Mouse (Mus musculus): ENCODE results near the gene Col23a1.

Gene Col23a1

DNA sequence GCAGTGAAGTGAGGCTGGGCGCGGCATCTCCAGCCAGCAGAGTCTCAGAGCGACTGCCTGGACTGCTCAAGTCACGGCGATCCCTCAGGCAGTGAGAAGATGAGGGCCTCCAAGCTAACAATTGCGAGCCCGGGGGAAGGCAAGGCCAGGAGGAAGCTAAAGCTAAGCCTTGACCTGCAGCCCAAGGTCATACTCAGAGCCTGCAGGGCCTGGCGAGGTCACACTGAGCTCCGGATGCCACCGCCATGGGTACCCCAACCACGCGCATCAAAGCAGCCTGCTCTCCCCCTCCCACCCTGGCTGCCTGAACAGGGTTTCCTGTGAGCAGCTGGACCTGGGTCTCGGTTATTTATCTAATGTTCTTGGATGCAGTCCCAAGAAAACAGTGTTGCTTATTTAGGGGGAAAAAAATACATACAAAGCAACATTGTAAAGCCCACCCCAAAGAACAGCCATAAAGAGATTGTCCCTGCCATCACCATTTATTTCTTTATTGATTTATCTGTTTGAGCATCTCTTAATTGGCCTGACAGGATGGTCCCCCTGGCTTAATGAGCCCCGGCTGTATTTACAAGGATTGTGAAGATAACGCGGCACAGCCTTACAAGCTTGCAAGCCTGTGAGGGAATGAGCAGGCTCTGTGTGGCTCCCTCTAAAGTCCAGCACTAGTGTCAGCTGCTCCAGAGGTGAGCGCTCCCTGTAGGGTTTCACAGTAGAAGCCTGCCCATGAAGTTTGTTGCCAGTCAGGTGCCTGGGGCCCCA is 180.8 kb downstream of the Col23a1 start:
- no peak for DNase-seq (ENCODE audit: extremely low spot score, low read depth, low spot score)

DNA sequence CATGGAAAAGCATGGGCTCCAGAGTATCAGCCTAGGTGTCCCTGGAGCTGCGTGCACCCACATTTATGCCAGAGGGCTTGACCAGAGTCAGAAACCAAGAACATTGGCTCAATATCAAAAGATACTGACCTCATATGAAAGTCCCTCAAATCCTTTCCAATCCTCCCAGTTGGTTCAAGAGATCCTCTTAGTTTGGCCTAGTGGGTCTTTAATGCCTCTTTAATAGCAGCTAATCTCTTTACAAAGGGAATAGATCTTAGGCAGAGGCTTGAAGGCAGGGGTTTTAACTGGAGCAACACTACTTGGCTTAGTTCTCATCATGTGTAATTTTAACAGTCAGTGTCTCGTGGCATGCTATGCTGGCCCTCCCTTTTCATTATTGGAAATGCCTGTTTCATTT is 184.0 kb downstream of the Col23a1 start:
- DNase-seq (ENCODE audit: extremely low spot score, low read depth, low spot score): no peak

DNA sequence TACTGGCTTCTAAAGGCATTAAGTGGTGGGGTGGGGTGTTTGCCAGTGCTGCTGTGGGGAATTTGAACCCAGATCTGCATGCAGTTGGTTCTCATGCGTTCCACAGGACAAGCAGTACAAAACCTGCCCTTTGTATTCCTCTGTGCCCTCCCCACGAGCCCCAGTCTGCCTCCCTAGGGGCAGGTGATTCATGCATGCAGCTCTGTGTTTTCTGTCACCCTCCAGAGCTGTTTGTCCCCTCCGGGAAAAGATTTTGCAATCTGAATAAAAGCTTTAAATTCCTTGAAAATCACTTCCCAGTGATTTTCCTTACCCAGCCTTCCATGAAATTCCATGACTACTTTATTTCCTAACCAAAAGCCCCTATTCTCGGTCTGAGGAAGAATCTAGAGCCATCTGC is 186.8 kb downstream of the Col23a1 start:
- no peak for DNase-seq (ENCODE audit: extremely low spot score, low read depth, low spot score)

DNA sequence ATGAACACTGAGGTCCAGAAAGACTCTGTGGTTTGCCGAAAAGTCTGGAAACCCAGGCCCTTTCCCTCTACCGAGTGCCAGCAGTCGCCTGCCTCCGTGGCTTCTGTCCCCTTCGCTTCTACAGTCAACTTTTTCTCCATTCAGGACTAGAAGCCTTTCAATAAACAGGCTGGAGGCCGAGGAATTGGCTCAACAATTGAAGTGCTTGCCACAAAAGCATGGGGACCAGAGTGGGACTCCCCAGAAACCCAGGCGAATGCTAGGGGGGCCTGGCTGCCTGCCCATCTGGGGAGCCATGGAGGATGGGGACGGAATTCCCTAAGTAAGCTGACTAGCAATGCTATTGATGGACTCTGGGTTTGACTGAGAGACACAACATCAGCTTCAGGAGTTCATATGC is 187.9 kb downstream of the Col23a1 start:
- no peak for DNase-seq (ENCODE audit: extremely low spot score, low read depth, low spot score)

DNA sequence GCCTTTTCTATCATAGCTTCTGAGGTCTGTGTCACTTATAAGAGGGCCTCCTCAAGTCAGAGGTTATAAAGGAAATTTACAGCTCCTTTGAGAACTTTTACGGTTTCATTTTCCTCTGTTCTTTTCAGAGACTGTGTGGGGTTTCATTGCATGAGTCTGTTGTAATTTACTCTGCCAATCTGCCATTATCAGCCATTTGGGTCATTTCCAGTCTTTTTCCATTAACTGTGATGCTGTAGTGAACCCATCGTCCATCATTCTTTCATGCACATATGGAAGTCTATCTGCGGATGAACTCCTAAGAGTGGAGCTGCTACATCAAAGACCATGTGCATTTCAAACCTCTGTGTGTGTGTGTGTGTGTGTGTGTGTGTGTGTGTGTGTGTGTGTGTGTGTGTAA is 192.5 kb downstream of the Col23a1 start:
- DNase-seq (ENCODE audit: extremely low spot score, low read depth, low spot score): no peak

DNA sequence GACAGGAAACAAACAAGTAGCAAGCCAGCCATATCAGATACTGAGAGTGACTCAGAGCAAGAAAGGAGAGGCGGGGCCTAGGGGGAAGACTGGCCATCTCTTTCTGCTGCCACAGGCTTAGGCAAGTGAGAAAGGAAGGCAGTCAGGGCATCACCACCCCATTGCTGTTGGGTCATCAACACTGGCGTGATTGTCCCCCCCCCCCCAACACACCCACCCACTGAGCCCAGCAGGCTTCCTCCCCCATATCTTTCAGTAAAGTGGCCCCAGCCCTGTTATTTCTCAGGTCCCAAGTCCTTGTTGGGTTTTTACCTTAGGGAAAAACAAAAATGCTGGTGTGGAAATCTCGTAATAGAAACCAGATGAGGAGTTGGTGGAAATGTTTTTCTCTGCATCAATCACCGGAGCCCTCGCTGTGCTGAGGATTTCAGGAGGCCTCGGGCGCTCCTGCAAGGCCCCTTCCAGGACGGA is 195.4 kb downstream of the Col23a1 start:
- no peak for DNase-seq (ENCODE audit: extremely low spot score, low read depth, low spot score)

DNA sequence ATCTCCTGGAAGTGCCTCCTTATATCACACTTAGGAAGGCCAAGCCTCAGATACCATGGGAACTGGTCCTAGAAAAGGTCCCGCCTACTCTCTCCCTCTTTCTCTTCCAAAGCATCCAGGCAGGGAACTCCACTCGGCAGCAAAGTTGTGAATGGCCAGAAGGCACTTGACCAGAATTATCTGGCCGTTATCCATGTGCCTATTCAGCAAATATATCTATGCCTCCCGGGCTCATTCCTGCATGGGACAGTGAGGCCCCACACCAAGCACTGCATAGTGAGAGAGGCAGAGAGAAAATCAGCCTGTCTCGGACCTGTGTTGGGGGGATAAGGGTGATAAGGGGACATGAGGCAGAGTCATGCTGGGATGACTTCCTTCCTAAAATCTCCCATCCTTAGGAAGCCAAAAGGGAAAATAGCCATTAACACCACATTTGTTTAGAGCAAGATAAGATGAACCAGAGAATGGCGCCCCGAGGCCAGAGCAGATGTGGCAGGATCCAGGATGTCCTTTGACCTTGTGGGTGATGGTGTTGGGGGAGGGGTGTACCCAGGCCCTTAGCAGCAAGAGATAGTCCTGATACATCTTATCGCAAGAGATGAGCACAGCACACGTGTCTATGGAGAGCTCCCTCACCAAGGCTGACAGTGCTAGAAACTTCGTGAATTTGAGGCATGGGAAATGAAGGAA is 196.2 kb downstream of the Col23a1 start:
- no peak for DNase-seq (ENCODE audit: extremely low spot score, low read depth, low spot score)

DNA sequence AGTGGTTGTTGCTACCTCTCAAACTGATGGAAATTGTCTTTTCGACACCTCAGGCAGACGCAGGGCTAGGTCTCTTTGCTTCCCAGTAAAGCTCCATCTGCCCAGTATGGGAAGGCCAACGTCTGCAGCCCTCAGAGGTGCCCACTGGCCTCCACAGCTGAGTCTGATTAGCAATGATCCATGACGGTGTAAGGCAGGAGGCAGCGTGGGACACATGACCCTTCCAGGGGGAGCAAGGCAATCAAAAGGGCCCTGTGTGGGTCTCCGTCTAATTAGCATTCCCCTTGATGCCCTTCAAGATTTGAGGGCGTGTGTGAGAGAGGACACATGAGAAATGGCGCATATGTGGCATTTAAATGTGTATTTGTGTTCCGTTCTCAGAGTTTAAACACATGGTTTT is 199.1 kb downstream of the Col23a1 start:
- no peak for DNase-seq (ENCODE audit: extremely low spot score, low read depth, low spot score)

DNA sequence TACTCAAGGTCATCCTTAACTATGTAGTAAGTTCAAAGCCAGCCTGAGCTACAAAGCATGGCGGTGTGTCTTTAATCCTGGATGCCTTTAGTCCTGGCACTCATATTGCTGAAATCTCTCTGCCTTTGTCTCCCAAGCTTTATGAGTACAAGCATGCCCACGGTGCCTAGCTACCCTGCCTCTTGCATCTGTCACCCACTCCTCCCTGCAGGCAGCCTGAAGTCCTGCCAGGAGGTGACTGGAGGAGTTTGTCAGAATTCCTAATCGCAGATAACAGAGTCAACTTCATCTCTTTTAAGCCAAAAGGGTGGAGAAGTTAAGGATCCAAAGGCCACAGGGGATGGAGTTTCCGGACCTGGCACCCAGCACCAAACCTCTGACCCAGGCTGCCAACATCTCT is 203.7 kb downstream of the Col23a1 start:
- DNase-seq (ENCODE audit: extremely low spot score, low read depth, low spot score): no peak

DNA sequence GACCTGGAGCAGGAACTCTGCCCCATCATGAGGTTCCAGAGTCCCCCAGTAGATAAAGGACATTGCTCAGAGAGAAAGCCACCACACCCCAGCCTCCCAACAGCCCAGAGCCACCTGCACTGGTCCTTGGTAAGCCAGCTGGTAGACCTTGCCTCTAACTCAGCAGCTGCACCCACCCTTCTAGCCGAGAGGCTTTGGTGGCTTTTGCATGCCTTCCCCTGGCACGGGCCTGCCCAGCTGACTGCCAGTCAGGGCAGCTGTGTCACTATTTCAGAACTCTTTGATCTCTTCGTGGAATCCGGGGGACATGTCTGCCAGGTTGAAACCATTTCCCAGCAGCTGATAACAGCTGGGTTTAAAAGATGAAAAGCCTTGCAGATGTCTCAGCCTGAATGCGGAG is 204.5 kb downstream of the Col23a1 start:
- DNase-seq (ENCODE audit: extremely low spot score, low read depth, low spot score): no peak

DNA sequence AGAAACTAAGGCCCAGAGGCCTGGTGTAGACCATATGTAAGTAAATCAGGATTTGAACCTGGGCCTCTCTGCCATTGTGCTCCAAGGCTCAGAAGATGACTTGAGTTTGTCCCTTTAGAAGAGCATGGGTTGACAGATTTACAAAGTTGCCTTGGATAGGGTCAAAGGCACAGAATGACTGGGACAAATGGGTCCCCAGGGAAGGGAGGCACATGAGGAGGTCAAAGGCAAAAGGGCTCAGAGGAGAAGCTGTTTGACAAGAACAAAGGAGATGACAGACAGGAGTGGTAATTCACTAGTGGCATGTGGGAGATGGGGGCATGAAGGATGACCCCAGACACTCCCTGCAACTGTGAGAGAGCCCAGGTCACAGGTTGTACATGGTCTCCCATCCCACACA is 210.1 kb downstream of the Col23a1 start:
- DNase-seq (ENCODE audit: extremely low spot score, low read depth, low spot score): no peak

DNA sequence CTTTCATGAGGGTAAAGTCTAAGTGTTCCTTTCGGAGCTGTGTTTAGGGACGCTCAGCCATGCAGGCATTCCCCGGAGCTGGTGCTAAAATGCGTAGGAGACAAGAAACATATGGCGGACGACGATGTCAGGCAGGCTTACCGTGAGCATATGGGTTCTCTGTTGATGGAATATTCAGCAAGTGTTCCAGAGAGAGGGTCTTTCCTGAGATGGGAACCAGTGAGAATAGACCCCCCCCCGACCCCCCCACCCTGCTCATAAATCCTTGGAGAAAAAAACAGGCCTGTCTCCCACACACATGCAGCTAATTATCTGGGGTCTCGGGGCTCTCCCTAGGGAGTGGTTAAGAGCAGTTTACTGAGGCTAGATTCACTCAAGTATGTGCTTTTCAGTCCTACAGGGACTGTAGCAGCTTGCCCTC is 212.7 kb downstream of the Col23a1 start:
- DNase-seq (ENCODE audit: extremely low spot score, low read depth, low spot score): no peak

DNA sequence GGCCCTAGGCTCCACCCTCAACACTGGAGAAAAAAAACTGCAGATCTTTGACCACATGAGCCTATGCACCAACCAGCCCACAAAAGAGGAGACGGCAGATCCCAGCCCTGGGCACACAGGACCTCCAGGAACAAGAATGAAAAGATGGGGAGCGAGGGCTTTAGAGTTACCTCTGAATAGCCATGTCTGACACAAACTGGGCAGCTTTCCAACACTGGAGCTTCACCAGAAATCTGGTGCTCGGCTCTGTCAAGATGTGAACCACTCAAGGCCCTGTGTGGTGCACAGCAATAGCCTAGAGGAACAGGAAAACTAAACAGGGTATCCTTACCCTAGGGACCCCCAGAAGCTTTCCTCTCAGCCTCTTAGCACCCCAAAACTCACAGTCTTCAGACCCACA is 215.2 kb downstream of the Col23a1 start:
- DNase-seq (ENCODE audit: extremely low spot score, low read depth, low spot score): no peak

DNA sequence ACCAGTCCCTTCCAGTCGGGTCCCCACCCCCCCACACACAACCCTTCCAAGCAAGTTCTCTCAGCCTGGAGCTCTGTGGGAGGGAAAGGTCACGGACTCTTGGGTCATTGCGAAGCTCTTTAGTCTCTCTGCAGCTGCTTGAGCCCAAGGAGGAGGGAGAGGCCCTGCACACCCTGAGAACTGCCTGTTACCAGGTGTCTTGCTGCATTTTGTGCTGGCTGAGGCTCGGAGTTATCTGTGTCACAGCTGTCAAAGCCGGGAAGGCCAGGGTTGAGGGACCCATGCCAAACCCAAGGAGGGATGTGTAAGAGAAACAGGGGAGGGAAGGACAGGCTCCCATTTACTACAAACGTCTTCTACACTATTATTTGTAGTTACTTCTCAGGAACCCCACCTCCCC is 218.3 kb downstream of the Col23a1 start:
- DNase-seq (ENCODE audit: extremely low spot score, low read depth, low spot score): no peak

DNA sequence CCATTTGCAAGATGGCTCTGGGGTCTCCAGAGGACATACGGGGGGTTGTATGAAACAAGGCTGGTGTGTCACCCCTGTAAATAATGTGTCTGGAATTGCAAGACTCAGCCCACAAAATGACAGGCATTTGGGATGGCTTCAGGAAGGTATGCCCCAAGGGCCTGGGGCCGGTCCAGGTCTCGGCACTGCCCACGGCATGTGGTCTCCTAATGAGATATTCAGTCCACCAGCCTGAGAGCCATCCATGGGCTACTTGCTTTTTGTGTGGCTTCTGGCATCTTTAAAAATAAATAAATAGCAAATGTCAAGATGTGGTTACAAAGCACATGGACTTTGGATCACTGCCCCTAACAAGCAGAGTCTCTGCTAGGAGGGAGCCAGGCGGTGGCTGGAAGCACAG is 219.5 kb downstream of the Col23a1 start:
- DNase-seq (ENCODE audit: extremely low spot score, low read depth, low spot score): no peak

DNA sequence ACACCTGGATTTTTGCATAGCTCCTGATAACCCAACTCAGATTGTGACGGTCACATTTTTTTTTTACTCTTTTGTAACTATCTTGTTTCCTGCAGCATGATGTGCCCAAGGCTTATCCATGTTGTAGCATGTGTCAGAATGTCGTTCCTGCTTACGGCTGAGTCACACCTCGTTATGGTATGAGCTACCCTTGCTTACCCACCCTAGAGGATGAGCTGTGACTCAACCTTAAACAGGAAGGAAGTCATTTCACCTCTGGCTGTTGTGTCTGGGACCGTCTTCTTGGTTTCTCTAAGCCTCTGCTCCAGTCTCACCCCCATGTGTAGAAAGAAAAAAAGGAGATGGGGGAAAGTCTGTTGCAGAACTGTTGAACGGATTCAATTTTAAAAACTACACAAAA is 223.3 kb downstream of the Col23a1 start:
- DNase-seq (ENCODE audit: extremely low spot score, low read depth, low spot score): no peak

DNA sequence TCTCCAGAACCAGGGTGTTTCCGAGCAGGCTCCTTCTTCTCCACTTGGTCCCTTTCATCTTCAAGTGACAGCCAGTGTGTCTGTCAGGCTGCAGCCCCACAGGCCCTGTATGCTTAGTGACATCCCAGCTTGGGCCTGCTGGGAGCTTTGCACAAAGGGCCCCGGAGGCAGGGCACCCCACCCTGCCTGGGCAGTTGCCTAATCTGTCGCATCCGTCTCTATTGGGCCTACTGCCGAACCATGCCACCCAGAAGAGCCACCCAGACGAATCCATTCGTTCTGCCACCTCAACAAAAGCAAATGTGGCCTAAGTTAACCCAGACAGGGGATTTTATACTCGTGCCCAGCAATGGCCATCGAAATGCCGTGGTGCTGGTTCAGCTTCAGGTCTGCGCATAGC is 225.6 kb downstream of the Col23a1 start:
- no peak for DNase-seq (ENCODE audit: extremely low spot score, low read depth, low spot score)

DNA sequence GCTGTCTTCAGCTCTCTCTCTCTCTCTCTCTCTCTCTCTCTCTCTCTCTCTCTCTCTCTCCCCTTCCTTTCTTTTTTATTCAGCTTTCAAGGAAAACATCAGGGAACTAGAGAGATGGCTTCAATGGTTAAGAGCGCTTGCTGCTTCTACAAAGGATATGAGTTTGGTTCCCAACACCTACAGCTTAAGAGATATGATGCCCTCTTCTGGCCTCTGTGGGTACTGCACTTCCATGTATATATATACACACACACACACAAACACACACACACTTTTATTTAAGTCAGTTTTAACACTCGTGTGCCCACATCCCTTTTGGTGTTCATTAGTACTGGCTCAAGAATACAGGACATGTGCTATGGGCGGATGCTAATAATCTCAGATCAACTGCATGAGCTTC is 228.4 kb downstream of the Col23a1 start:
- no peak for DNase-seq (ENCODE audit: extremely low spot score, low read depth, low spot score)

DNA sequence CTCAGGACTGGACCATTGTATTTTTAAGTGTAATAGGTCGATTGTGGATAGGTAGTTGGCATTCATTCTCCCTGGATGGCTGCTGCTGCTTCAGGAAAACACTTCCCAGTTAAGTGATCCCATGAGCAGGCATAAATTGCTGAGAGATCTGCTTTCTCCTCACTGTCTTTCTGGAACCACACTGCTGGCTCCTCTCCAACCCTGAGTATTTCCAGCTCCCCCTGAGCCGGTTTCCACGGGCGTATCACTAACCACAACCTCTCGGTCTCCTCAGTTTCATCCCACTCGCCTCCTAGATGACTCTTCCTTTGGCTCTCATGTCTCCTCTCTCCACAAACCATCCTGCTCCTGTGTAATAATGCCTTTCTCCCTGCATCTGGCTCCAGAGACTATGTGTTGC is 228.9 kb downstream of the Col23a1 start:
- DNase-seq (ENCODE audit: extremely low spot score, low read depth, low spot score): no peak

DNA sequence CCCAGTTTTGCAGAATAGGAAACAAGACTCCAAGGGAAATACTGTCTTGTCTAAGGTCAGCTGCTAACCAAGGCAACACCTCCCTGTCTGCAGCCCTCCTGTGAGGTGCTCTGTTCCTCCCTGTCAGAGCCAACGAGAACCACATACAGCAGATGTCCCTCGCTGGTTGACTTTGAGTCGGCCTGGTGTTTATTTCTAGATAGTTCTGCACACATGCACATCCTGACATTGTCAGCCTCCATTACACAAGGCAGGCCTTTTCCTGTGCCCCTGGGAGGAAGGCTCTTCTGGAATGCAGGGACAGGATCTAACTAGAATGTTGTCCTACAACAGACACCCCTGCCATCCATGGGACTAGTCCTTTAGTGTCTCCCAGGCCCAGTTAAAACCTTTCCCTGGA is 231.7 kb downstream of the Col23a1 start:
- DNase-seq (ENCODE audit: extremely low spot score, low read depth, low spot score): no peak

DNA sequence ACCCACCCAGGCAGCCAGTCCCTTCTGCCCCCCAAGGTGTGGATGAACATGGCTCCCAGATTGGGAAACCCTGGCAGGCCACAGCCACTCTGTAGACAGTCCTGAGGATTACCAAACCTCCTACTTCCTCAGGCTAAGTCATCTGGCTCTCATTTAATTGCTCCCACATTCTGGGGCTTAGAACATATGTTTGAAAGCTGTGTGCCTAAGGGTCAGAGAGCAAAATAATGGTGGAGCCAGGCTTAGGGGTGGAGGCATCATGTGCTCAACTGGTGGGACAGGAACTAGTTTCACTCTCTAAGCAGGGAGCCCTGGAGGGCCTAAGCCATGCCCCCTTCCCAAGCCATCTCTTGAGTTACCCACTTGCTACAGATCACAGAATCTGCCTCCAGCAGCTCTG is 233.5 kb downstream of the Col23a1 start:
- no peak for DNase-seq (ENCODE audit: extremely low spot score, low read depth, low spot score)

DNA sequence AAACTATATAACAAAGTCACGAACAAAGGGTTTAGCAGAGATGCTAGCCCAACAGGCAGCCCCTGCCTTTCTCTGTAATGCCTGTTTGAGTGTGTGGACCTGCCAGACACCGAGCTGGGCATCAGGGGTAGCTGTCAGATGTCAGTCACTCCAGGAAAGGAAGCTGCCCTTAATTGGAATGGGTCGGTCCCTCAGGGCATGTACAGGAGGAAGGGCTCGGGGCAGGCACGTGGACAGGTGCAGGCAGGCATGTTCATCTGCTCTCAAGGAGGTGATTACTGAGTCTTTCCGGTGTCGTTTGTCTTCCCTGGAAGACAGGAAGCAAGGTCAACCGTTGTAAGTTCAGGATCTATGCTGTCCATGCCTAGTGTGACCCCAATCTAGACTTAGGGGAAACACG is 233.9 kb downstream of the Col23a1 start:
- DNase-seq (ENCODE audit: extremely low spot score, low read depth, low spot score): no peak

Data from hindlimb bud, embryonic 11.5 days (tissue).